Mouse (Mus musculus) T-helper 2 cell (primary cell): Measurements from ENCODE around the gene Cd68.

Source experiments
- in situ Hi-C: fragments of 300-600 bp; cut with MboI, MseI; formaldehyde crosslinking; loops from one replicate; pipeline ENCODE4 v1.15.1; 2025; ENCODE audit warnings: high pct_unique_total_duplicates

The Cd68 gene

GRCm38 (mm10) chr11:69670786-69671725 is 5.1 kb upstream of the Cd68 start:
- in situ Hi-C loops: no loop called here

GRCm38 (mm10) chr11:69666665-69667005 is 682 bp upstream of the Cd68 start:
- in situ Hi-C loops: loop anchor here (10.0 kb wide), 2 partner anchors 82 to 572 kb away; partner anchors contain the start of genes Per1, Trp53 and Wrap53

- in situ Hi-C loops: loop anchor here (10.0 kb wide), 2 partner anchors 81 to 571 kb away; partner anchors contain the start of genes Per1, Trp53 and Wrap53
These were observed 444 bp downstream of the Cd68 start for GRCm38 (mm10) chr11:69665457-69665960.

- in situ Hi-C loops: loop anchor here (10.0 kb wide), 2 partner anchors 80 to 570 kb away; partner anchors contain the start of genes Per1, Trp53 and Wrap53
These were observed 1.1 kb downstream of the Cd68 start for GRCm38 (mm10) chr11:69664841-69665240.

GRCm38 (mm10) chr11:69663795-69664194 is 2.2 kb downstream of the Cd68 start:
- in situ Hi-C loops: loop anchor here (10.0 kb wide), 2 partner anchors 79 to 569 kb away; partner anchors contain the start of genes Per1, Trp53 and Wrap53

- in situ Hi-C loops: loop anchor here (10.0 kb wide), 2 partner anchors 78 to 568 kb away; partner anchors contain the start of genes Per1, Trp53 and Wrap53
These were observed 2.8 kb downstream of the Cd68 start for GRCm38 (mm10) chr11:69662967-69663671.

- in situ Hi-C loops: loop anchor here (10.0 kb wide), 2 partner anchors 78 to 568 kb away; partner anchors contain the start of genes Per1, Trp53 and Wrap53
These were observed 3.6 kb downstream of the Cd68 start, which contains the start of gene Mpdu1 for GRCm38 (mm10) chr11:69662213-69662966. Gene Mpdu1 (minus strand): TSS chr11:69662642.

- in situ Hi-C loops: loop anchor here (10.0 kb wide), 2 partner anchors 77 to 567 kb away; partner anchors contain the start of genes Per1, Trp53 and Wrap53
These were observed 4.6 kb downstream of the Cd68 start for GRCm38 (mm10) chr11:69661221-69661881.

- in situ Hi-C loops: no loop called here
These were observed 8.5 kb downstream of the Cd68 start for GRCm38 (mm10) chr11:69657462-69657881.

- in situ Hi-C loops: no loop called here
These were observed 9.1 kb downstream of the Cd68 start for GRCm38 (mm10) chr11:69656617-69657461.

GRCm38 (mm10) chr11:69656065-69656455 is 9.9 kb downstream of the Cd68 start:
- in situ Hi-C loops: no loop called here

GRCm38 (mm10) chr11:69655264-69656064 is 10.5 kb downstream of the Cd68 start, which contains the start of gene Sox15:
Gene Sox15 (plus strand): TSS chr11:69655314.
- in situ Hi-C loops: no loop called here

- in situ Hi-C loops: no loop called here
These were observed 11.2 kb downstream of the Cd68 start for GRCm38 (mm10) chr11:69654760-69655159.

GRCm38 (mm10) chr11:69653399-69653798 is 12.6 kb downstream of the Cd68 start:
- in situ Hi-C loops: no loop called here

- in situ Hi-C loops: no loop called here
These were observed 20.1 kb downstream of the Cd68 start for GRCm38 (mm10) chr11:69645860-69646259.

- in situ Hi-C loops: no loop called here
These were observed 30.5 kb downstream of the Cd68 start for GRCm38 (mm10) chr11:69635471-69635870.

- in situ Hi-C loops: no loop called here
These were observed 32.7 kb downstream of the Cd68 start for GRCm38 (mm10) chr11:69633128-69633866.
